Mouse (Mus musculus): Measurements from ENCODE around the gene Vps52. TPM values are rescaled to one million over a fixed set of nuclear protein-coding genes. Genes with fewer than 3 reads are reported as not detected.
A peak's percentile ranks its signal among the peaks of the same experiment; 100 is the strongest.

The Vps52 gene
- polyA plus RNA-seq, 1 experiment from 2014 or later, result 49.4 TPM

- Histone ChIP-seq H3K4me2 (ENCODE audit: low read depth, low read length) (no peak overlapping the region), H3K9ac (ENCODE audit: low read length) (no peak overlapping the region), H3K36me3 (ENCODE audit: control insufficient read depth, insufficient read depth, low read length) (peaks cover 32% of the 10 kb centered on the region), H3K4me1 (replicated peaks; ENCODE audit: control insufficient read depth, insufficient read depth, low read length) (peaks cover 17% of the 10 kb centered on the region), H3K9me3 (ENCODE audit: control insufficient read depth, low read length) (no peaks in the 10 kb centered on the region), H3K27me3 (ENCODE audit: control insufficient read depth, insufficient read depth, low read depth, low read length) (no peaks in the 10 kb centered on the region), H3K4me3 (ENCODE audit: low read length) (no peak overlapping the region), H3K27ac (ENCODE audit: low read length) (no peak overlapping the region)
- ATAC-seq (ENCODE audit: low read depth), result no peak
- WGBS, result 93% methylated on average over 11 of the region's 11 CpGs
These were observed 2.8 kb downstream of the Vps52 start for GRCm38 (mm10) chr17:33958451-33958850.

GRCm38 (mm10) chr17:33959135-33959534 lies 3.5 kb downstream of the Vps52 start:
- Histone ChIP-seq H3K27ac (ENCODE audit: low read length) (no peak overlapping the region), H3K9ac (ENCODE audit: low read length) (no peak overlapping the region), H3K27me3 (ENCODE audit: control insufficient read depth, insufficient read depth, low read depth, low read length) (no peaks in the 10 kb centered on the region), H3K36me3 (ENCODE audit: control insufficient read depth, insufficient read depth, low read length) (peaks cover 29% of the 10 kb centered on the region), H3K9me3 (ENCODE audit: control insufficient read depth, low read length) (no peaks in the 10 kb centered on the region), H3K4me2 (ENCODE audit: low read depth, low read length) (no peak overlapping the region), H3K4me3 (ENCODE audit: low read length) (no peak overlapping the region), H3K4me1 (replicated peaks; ENCODE audit: control insufficient read depth, insufficient read depth, low read length) (peaks cover 10% of the 10 kb centered on the region)
- WGBS, result 93% methylated on average over 13 of the region's 13 CpGs
- ATAC-seq (ENCODE audit: low read depth), result no peak

GRCm38 (mm10) chr17:33959948-33960347 lies 4.3 kb downstream of the Vps52 start:
- Histone ChIP-seq H3K9ac (ENCODE audit: low read length) (no peak overlapping the region), H3K9me3 (ENCODE audit: control insufficient read depth, low read length) (no peaks in the 10 kb centered on the region), H3K4me3 (ENCODE audit: low read length) (no peak overlapping the region), H3K4me1 (replicated peaks; ENCODE audit: control insufficient read depth, insufficient read depth, low read length) (peaks cover 5% of the 10 kb centered on the region; the same call in 1 of the 2 replicates), H3K27me3 (ENCODE audit: control insufficient read depth, insufficient read depth, low read depth, low read length) (no peaks in the 10 kb centered on the region), H3K4me2 (ENCODE audit: low read depth, low read length) (no peak overlapping the region), H3K36me3 (ENCODE audit: control insufficient read depth, insufficient read depth, low read length) (peaks cover 27% of the 10 kb centered on the region), H3K27ac (ENCODE audit: low read length) (no peak overlapping the region)
- no peak for ATAC-seq (ENCODE audit: low read depth)
- WGBS, result 88% methylated on average over 15 of the region's 15 CpGs

GRCm38 (mm10) chr17:33962876-33963275 lies 7.3 kb downstream of the Vps52 start:
- H3K9me3 ChIP-seq (ENCODE audit: control insufficient read depth, low read length), result no peaks in the 10 kb centered on the region
- H3K4me1 ChIP-seq (replicated peaks; ENCODE audit: control insufficient read depth, insufficient read depth, low read length), result no peaks in the 10 kb centered on the region
- no peak overlapping the region for H3K4me3 ChIP-seq (ENCODE audit: low read length)
- 89% methylated on average over 7 of the region's 7 CpGs for WGBS
- H3K36me3 ChIP-seq (ENCODE audit: control insufficient read depth, insufficient read depth, low read length), result peaks cover 32% of the 10 kb centered on the region
- H3K27ac ChIP-seq (ENCODE audit: low read length), result no peak overlapping the region
- no peaks in the 10 kb centered on the region for H3K27me3 ChIP-seq (ENCODE audit: control insufficient read depth, insufficient read depth, low read depth, low read length)
- H3K4me2 ChIP-seq (ENCODE audit: low read depth, low read length), result no peak overlapping the region
- no peak for ATAC-seq (ENCODE audit: low read depth)
- H3K9ac ChIP-seq (ENCODE audit: low read length), result no peak overlapping the region

- Histone ChIP-seq H3K36me3 (ENCODE audit: control insufficient read depth, insufficient read depth, low read length) (peaks cover 17% of the 10 kb centered on the region), H3K4me2 (ENCODE audit: low read depth, low read length) (no peak overlapping the region), H3K9ac (ENCODE audit: low read length) (no peak overlapping the region), H3K9me3 (ENCODE audit: control insufficient read depth, low read length) (no peaks in the 10 kb centered on the region), H3K27me3 (ENCODE audit: control insufficient read depth, insufficient read depth, low read depth, low read length) (no peaks in the 10 kb centered on the region), H3K4me3 (ENCODE audit: low read length) (no peak overlapping the region), H3K27ac (ENCODE audit: low read length) (no peak overlapping the region), H3K4me1 (replicated peaks; ENCODE audit: control insufficient read depth, insufficient read depth, low read length) (no peaks in the 10 kb centered on the region)
- WGBS, result 91% methylated on average over 17 of the region's 17 CpGs
- ATAC-seq (ENCODE audit: low read depth), result no peak
These were observed 9.7 kb downstream of the Vps52 start for GRCm38 (mm10) chr17:33965082-33965845.

- Histone ChIP-seq H3K4me1 (replicated peaks; ENCODE audit: control insufficient read depth, insufficient read depth, low read length) (no peaks in the 10 kb centered on the region), H3K27ac (ENCODE audit: low read length) (no peak overlapping the region), H3K27me3 (ENCODE audit: control insufficient read depth, insufficient read depth, low read depth, low read length) (no peaks in the 10 kb centered on the region), H3K4me2 (ENCODE audit: low read depth, low read length) (no peak overlapping the region), H3K9ac (ENCODE audit: low read length) (no peak overlapping the region), H3K9me3 (ENCODE audit: control insufficient read depth, low read length) (no peaks in the 10 kb centered on the region), H3K4me3 (ENCODE audit: low read length) (no peak overlapping the region), H3K36me3 (ENCODE audit: control insufficient read depth, insufficient read depth, low read length) (peaks cover 16% of the 10 kb centered on the region)
- 77% methylated on average over 16 of the region's 16 CpGs for WGBS
- ATAC-seq (ENCODE audit: low read depth), result no peak
These were observed 10.4 kb downstream of the Vps52 start for GRCm38 (mm10) chr17:33965846-33966550.

GRCm38 (mm10) chr17:33968489-33968888 lies 12.9 kb downstream of the Vps52 start:
- Histone ChIP-seq H3K4me2 (ENCODE audit: low read depth, low read length) (no peak overlapping the region), H3K27me3 (ENCODE audit: control insufficient read depth, insufficient read depth, low read depth, low read length) (no peaks in the 10 kb centered on the region), H3K9me3 (ENCODE audit: control insufficient read depth, low read length) (no peaks in the 10 kb centered on the region), H3K9ac (ENCODE audit: low read length) (no peak overlapping the region), H3K4me1 (replicated peaks; ENCODE audit: control insufficient read depth, insufficient read depth, low read length) (no peaks in the 10 kb centered on the region), H3K27ac (ENCODE audit: low read length) (no peak overlapping the region), H3K4me3 (ENCODE audit: low read length) (no peak overlapping the region), H3K36me3 (ENCODE audit: control insufficient read depth, insufficient read depth, low read length) (peaks cover 4% of the 10 kb centered on the region; the same call in 1 of the 2 replicates)
- under 1% methylated on average over 9 of the region's 9 CpGs for WGBS
- peak; percentile 83 for ATAC-seq (ENCODE audit: low read depth)

GRCm38 (mm10) chr17:33968927-33969326 lies 13.3 kb downstream of the Vps52 start:
- H3K27ac ChIP-seq (ENCODE audit: low read length), result no peak overlapping the region
- H3K27me3 ChIP-seq (ENCODE audit: control insufficient read depth, insufficient read depth, low read depth, low read length), result no peaks in the 10 kb centered on the region
- no peaks in the 10 kb centered on the region for H3K4me1 ChIP-seq (replicated peaks; ENCODE audit: control insufficient read depth, insufficient read depth, low read length)
- WGBS, result 22% methylated on average over 5 of the region's 5 CpGs
- H3K36me3 ChIP-seq (ENCODE audit: control insufficient read depth, insufficient read depth, low read length), result peaks cover 4% of the 10 kb centered on the region; the same call in 1 of the 2 replicates
- no peak overlapping the region for H3K9ac ChIP-seq (ENCODE audit: low read length)
- ATAC-seq (ENCODE audit: low read depth), result peak; percentile 55; the same call in 1 of the 2 replicates
- H3K9me3 ChIP-seq (ENCODE audit: control insufficient read depth, low read length), result no peaks in the 10 kb centered on the region
- H3K4me3 ChIP-seq (ENCODE audit: low read length), result no peak overlapping the region
- H3K4me2 ChIP-seq (ENCODE audit: low read depth, low read length), result no peak overlapping the region

- H3K4me3 ChIP-seq (ENCODE audit: low read length), result no peak overlapping the region
- no peak for ATAC-seq (ENCODE audit: low read depth)
- no peak overlapping the region for H3K4me2 ChIP-seq (ENCODE audit: low read depth, low read length)
- no peaks in the 10 kb centered on the region for H3K4me1 ChIP-seq (replicated peaks; ENCODE audit: control insufficient read depth, insufficient read depth, low read length)
- no peaks in the 10 kb centered on the region for H3K9me3 ChIP-seq (ENCODE audit: control insufficient read depth, low read length)
- no peaks in the 10 kb centered on the region for H3K27me3 ChIP-seq (ENCODE audit: control insufficient read depth, insufficient read depth, low read depth, low read length)
- 77% methylated on average over 4 of the region's 4 CpGs for WGBS
- H3K9ac ChIP-seq (ENCODE audit: low read length), result no peak overlapping the region
- H3K36me3 ChIP-seq (ENCODE audit: control insufficient read depth, insufficient read depth, low read length), result peaks cover 4% of the 10 kb centered on the region; the same call in 1 of the 2 replicates
- H3K27ac ChIP-seq (ENCODE audit: low read length), result no peak overlapping the region
These were observed 13.8 kb downstream of the Vps52 start for GRCm38 (mm10) chr17:33969394-33969793.

Measured in lung, embryonic 16.5 days (tissue).